Mouse (Mus musculus) spleen, postnatal 36 days (tissue): ENCODE results near the gene Prmt1.
A peak's percentile ranks its signal among the peaks of the same experiment; 100 is the strongest.
"Not testable (repeated sequence)": the region's sequence is repeated elsewhere in the genome, so short reads cannot be mapped to it uniquely, and the experiment has no call there.

Experiments
- DNase-seq, 2 experiments: peaks; one replicate each; pipeline ENCODE4 v3.0.0; 2022; ENCODE audit warnings: low spot score in 2 of 2, mixed read lengths in 1 of 2

The Prmt1 gene

GRCm38 (mm10) chr7:44986192-44986878, at the start of gene Prmt1:
Gene Prmt1 (minus strand): TSS chr7:44986568.
- peak; percentile 99 to 100 for DNase-seq

GRCm38 (mm10) chr7:45035631-45036030, 49.3 kb upstream of the Prmt1 start:
- DNase-seq: no peak

GRCm38 (mm10) chr7:45033722-45034359, 47.5 kb upstream of the Prmt1 start:
- DNase-seq: no peak

- DNase-seq: no peak
These were observed 44.5 kb upstream of the Prmt1 start for GRCm38 (mm10) chr7:45030857-45031256.

GRCm38 (mm10) chr7:45029995-45030394, 43.6 kb upstream of the Prmt1 start:
- no peak for DNase-seq

GRCm38 (mm10) chr7:45028351-45028750, 42.0 kb upstream of the Prmt1 start:
- DNase-seq: no peak

GRCm38 (mm10) chr7:45027761-45028160, 41.4 kb upstream of the Prmt1 start:
- DNase-seq: no peak

- no peak for DNase-seq
These were observed 39.9 kb upstream of the Prmt1 start for GRCm38 (mm10) chr7:45026256-45026655.

GRCm38 (mm10) chr7:45025601-45026220, 39.3 kb upstream of the Prmt1 start:
- no peak for DNase-seq

GRCm38 (mm10) chr7:45024281-45025248, 38.2 kb upstream of the Prmt1 start:
- DNase-seq: no peak

GRCm38 (mm10) chr7:45023711-45024110, 37.3 kb upstream of the Prmt1 start:
- DNase-seq: not testable (repeated sequence)

GRCm38 (mm10) chr7:45020225-45020624, 33.9 kb upstream of the Prmt1 start:
- DNase-seq: no peak

- no peak for DNase-seq
These were observed 32.7 kb upstream of the Prmt1 start for GRCm38 (mm10) chr7:45019031-45019571.

- DNase-seq: peak; percentile 98 to 99
These were observed 31.1 kb upstream of the Prmt1 start, which contains the start of gene Rras for GRCm38 (mm10) chr7:45017242-45018061. Gene Rras (plus strand): TSS chr7:45017961.

- DNase-seq: no peak
These were observed 30.4 kb upstream of the Prmt1 start for GRCm38 (mm10) chr7:45016761-45017160.

GRCm38 (mm10) chr7:45015957-45016612, 29.7 kb upstream of the Prmt1 start, which contains the start of gene Scaf1:
Gene Scaf1 (minus strand): TSS chr7:45016363.
- DNase-seq: peak; percentile 99 to 100

- no peak for DNase-seq
These were observed 29.1 kb upstream of the Prmt1 start for GRCm38 (mm10) chr7:45015344-45015956.

- DNase-seq: no peak
These were observed 27.7 kb upstream of the Prmt1 start for GRCm38 (mm10) chr7:45014096-45014451.

- DNase-seq: no peak
These were observed 27.2 kb upstream of the Prmt1 start for GRCm38 (mm10) chr7:45013366-45014095.
